Mouse (Mus musculus): Measurements from ENCODE around the gene C130050O18Rik.

DNA sequence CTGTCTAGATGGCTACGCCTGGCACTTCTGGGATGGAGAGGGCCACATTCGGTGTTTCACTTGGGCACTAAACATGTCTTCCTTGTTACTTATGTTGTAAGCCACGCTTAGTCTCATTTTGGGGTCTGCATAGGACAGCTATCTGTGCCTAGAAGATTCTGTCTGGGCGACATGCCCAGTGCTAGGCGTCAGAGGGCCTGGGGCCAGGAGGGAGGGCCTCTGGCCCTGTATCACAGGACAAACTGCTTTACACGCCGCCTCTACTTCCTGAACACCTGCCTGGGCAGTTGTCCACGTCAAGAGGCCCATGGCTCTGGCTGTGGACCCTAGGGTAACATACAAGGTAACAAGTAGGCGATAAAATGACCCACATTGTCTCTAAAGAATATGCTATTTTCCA is 22.9 kb downstream of the C130050O18Rik start:
- TF ChIP-seq CTCF (IDR thresholded peaks at IDR 0.05; ENCODE audit: low read depth) (no peak), EP300 (IDR thresholded peaks at IDR 0.05; ENCODE audit: low read depth) (no peak)

Data from liver, postnatal 0 days (tissue).